Mouse (Mus musculus) lung, postnatal 0 days (tissue): ENCODE results near the gene Adam1a.

ENCODE experiments used
- CTCF ChIP-seq: IDR thresholded peaks from 2 replicates; pipeline ENCODE4 v1.5.1; 2016; ENCODE audit warnings: antibody characterized with exemption, mild to moderate bottlenecking
- EP300 ChIP-seq: IDR thresholded peaks from 2 replicates; pipeline ENCODE4 v1.6.1; 2016; ENCODE audit warnings: antibody characterized with exemption, mild to moderate bottlenecking, control low read depth

DNA sequence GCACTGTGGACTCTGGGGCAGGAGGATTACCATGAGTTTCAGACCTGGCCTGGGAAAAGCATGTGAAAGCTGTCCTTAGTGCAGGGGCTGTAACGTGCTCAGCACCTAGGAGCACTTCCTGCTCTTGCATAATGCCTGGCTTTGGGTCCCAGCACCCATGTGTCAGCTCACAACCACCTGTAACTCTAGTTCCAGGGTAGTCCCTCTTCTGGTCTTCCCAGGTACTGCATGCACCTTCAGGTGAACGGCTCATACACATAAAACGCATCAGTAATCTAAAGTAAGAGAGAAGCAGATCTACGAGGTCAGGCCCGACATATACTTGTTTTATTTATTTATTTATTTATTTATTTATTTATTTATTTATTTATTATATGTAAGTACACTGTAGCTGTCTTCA lies 10.8 kb downstream of the Adam1a start:
- TF ChIP-seq CTCF (peak; percentile 55), EP300 (no peak)
